Mouse (Mus musculus) neural tube, embryonic 15.5 days (tissue): ENCODE results near the gene Hcar1. TPM values are rescaled to one million over a fixed set of nuclear protein-coding genes. Genes with fewer than 3 reads are reported as not detected.

Experiments used
- ATAC-seq: fragments of 200-750 bp; cut with Nextera tagmentation; 2 replicates; pipeline ENCODE4 v1.8.0; 2017; ENCODE audit warnings: mild to moderate bottlenecking, moderate TSS enrichment, moderate library complexity; ENCODE audit not compliant: low FRiP score
- H3K27ac ChIP-seq: fragments of 300-500 bp; sonication (generic); replicated peaks from 2 replicates; pipeline ENCODE4 v1.5.1; 2015; ENCODE audit warnings: mild to moderate bottlenecking, inconsistent platforms
- H3K27me3 ChIP-seq: fragments of 300-500 bp; sonication (generic); replicated peaks from 2 replicates; pipeline ENCODE4 v1.6.1; 2015; ENCODE audit warnings: inconsistent platforms
- H3K36me3 ChIP-seq: fragments of 300-500 bp; sonication (generic); 2 replicates; pipeline ENCODE4 v1.6.1; 2015; ENCODE audit warnings: inconsistent platforms
- H3K4me1 ChIP-seq: fragments of 300-500 bp; sonication (generic); 2 replicates; pipeline ENCODE4 v1.6.1; 2015; ENCODE audit warnings: inconsistent platforms
- H3K4me2 ChIP-seq: fragments of 300-500 bp; sonication (generic); 2 replicates; pipeline ENCODE4 v1.6.1; 2015; ENCODE audit warnings: inconsistent platforms, mild to moderate bottlenecking, moderate library complexity
- H3K4me3 ChIP-seq: fragments of 300-500 bp; sonication (generic); replicated peaks from 2 replicates; pipeline ENCODE4 v1.5.1; 2015; ENCODE audit warnings: mild to moderate bottlenecking, inconsistent platforms
- H3K9ac ChIP-seq: fragments of 300-500 bp; sonication (generic); replicated peaks from 2 replicates; pipeline ENCODE4 v1.6.1; 2015; ENCODE audit warnings: mild to moderate bottlenecking, inconsistent platforms
- H3K9me3 ChIP-seq: fragments of 300-500 bp; sonication (generic); replicated peaks from 2 replicates; pipeline ENCODE4 v1.6.1; 2016; ENCODE audit warnings: inconsistent platforms
- WGBS: fragments of 180-500 bp; shearing (Covaris S2); methylation state at CpG from one replicate; pipeline ENCODE4 v1.1.7; 2015; ENCODE audit warnings: mixed read lengths; 5-methylcytosine and 5-hydroxymethylcytosine counted together
- polyA plus RNA-seq: library from polyadenylated mRNA; unstranded; fragments of >200 nt; fragmentation: Nextera tagmentation; extraction: Ambion mirVana; gene quantifications from 2 replicates; pipeline ENCODE4 v1.2.1, GENCODE M21; 2015

Gene Hcar1
- polyA plus RNA-seq, 1 experiment from 2014 or later, result 0.49 TPM

DNA sequence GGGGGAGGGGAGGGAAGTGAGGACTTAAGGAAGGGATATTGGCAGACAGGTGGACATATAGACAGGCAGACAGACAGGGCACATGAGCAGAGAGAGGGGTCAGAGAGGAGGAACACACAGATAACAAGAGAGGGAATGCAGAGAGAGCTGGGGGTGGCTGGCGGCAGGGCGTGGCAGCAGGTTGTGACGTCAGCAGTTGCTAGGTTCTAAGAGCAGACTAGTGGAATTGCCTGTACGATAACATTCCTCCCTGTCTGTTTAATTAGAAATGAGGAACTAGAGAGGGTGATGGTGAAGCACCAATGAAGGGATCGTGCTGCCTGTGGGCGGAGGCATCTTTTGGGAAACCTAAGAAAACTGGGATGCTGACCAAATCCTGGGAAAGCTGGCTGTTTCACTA is 11.8 kb upstream of the Hcar1 start:
- no peak overlapping the region for H3K4me2 ChIP-seq
- no peak overlapping the region for H3K9ac ChIP-seq
- no peak overlapping the region for H3K4me3 ChIP-seq
- no peak overlapping the region for H3K27ac ChIP-seq
- H3K4me1 ChIP-seq, result no peaks in the 10 kb centered on the region
- H3K36me3 ChIP-seq, result no peaks in the 10 kb centered on the region
- no peaks in the 10 kb centered on the region for H3K27me3 ChIP-seq
- ATAC-seq, result no peak
- H3K9me3 ChIP-seq, result no peaks in the 10 kb centered on the region
- 58% methylated on average over 6 of the region's 6 CpGs for WGBS

DNA sequence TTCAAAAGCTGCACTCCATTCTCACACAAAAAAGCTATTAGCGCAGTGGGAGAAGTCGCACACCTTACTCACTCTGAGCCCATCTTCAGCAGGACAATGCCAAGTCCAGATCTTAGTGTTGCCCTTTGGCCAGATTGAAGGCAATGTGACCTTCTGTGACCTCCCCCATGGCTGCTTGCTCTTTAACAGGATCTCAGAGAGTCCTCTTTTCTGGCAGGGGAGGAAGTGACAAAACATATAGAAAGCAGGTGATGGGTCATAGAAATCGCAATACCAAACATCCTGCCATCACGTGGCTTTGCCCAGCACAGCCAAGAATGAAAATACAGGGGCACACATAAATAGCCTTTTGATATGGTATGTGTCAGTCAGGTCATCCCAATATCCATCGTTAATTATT is 11.2 kb upstream of the Hcar1 start:
- Histone ChIP-seq H3K4me3 (no peak overlapping the region), H3K27ac (no peak overlapping the region), H3K4me1 (no peaks in the 10 kb centered on the region), H3K9me3 (no peaks in the 10 kb centered on the region), H3K9ac (no peak overlapping the region), H3K27me3 (no peaks in the 10 kb centered on the region), H3K36me3 (no peaks in the 10 kb centered on the region), H3K4me2 (no peak overlapping the region)
- WGBS, result 78% methylated on average over 5 of the region's 5 CpGs
- no peak for ATAC-seq

DNA sequence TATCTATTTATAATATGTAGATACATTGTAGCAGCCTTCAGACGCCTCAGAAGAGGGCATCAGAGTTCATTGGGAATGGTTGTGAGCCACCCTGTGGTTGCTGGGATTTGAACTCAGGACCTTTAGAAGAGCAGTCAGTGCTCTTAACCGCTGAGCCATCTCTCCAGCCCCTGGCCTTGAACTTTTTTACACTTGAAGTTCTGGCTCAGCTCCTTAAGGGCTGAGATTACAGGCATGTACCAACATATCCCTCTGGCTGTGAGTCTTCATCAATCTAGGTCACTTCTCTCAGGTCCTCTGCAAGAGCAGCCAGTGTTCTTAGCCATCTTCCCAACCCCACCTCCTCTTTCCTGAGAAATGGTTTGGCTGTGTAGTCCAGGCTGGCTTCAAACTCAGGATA is 10.5 kb upstream of the Hcar1 start:
- Histone ChIP-seq H3K4me3 (no peak overlapping the region), H3K9me3 (no peaks in the 10 kb centered on the region), H3K4me2 (no peak overlapping the region), H3K9ac (no peak overlapping the region), H3K27me3 (no peaks in the 10 kb centered on the region), H3K4me1 (no peaks in the 10 kb centered on the region), H3K36me3 (no peaks in the 10 kb centered on the region), H3K27ac (no peak overlapping the region)
- no peak for ATAC-seq
- WGBS, result 79% methylated on average over 2 of the region's 2 CpGs

DNA sequence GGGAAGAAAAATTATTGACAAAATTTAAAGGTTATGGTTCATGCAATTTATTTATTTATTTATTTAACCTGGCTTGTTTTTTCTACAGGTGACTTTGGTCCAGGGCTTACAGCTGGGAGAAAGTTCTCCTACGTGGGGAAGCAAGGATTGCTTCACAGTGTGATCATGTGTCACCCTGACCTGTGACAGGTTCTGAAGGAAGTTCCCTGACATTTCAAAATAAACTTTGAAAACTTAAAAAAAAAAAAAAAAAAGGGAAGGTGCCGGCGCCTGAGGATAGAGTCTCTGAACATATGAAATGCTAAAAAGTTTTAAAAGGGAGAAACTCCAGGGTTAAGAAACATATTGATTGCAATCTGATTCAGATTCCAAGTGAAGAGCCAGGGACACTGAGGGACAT is 6.5 kb upstream of the Hcar1 start:
- WGBS, result 77% methylated on average over 3 of the region's 3 CpGs
- H3K4me2 ChIP-seq, result no peak overlapping the region
- no peak overlapping the region for H3K4me3 ChIP-seq
- no peak overlapping the region for H3K9ac ChIP-seq
- H3K4me1 ChIP-seq, result no peaks in the 10 kb centered on the region
- no peaks in the 10 kb centered on the region for H3K9me3 ChIP-seq
- no peaks in the 10 kb centered on the region for H3K27me3 ChIP-seq
- no peaks in the 10 kb centered on the region for H3K36me3 ChIP-seq
- no peak for ATAC-seq
- no peak overlapping the region for H3K27ac ChIP-seq

DNA sequence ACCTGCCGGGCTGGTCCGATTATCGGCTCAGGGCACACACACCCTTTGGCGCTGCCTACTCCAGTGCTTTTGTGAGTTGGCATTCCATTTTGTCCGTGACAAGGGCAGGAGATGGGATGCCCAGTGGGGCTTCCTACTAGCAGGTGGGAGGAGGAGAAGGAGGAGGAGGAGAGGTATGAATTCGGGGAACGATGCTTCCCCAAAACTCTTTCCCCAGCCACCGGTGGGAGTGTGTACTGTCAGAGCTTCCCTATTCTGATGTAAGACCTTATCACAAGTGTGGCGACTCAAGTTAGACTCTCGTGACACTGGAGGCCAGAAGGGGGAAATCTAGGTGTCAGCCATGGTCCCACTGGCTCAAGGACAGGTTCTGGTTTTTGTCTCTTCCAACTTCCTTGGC is 4.5 kb upstream of the Hcar1 start:
- 82% methylated on average over 10 of the region's 10 CpGs for WGBS
- Histone ChIP-seq H3K9me3 (no peaks in the 10 kb centered on the region), H3K27ac (no peak overlapping the region), H3K4me2 (no peak overlapping the region), H3K27me3 (no peaks in the 10 kb centered on the region), H3K36me3 (no peaks in the 10 kb centered on the region), H3K4me3 (no peak overlapping the region), H3K4me1 (no peaks in the 10 kb centered on the region), H3K9ac (no peak overlapping the region)
- no peak for ATAC-seq

DNA sequence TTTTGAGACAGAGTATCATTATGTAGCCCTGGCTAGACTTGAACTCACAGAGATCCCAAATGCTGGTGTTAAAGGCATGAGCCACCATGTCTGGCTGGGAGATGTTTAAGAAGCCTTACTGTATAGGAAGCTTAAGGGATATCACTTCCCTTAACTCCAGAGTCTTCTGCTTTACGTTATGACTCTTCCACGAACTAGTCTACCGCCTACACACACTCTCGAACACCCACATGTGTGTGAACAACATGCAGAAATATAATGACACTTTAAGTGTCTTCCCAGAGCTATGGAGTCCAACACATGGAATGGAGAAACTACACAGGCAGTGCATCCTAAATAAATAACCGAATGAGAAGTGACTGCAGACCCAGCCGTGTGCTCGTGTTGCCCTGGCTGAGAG is 4.1 kb upstream of the Hcar1 start:
- Histone ChIP-seq H3K4me1 (no peaks in the 10 kb centered on the region), H3K27ac (no peak overlapping the region), H3K4me3 (no peak overlapping the region), H3K4me2 (no peak overlapping the region), H3K27me3 (no peaks in the 10 kb centered on the region), H3K9me3 (no peaks in the 10 kb centered on the region), H3K9ac (no peak overlapping the region), H3K36me3 (no peaks in the 10 kb centered on the region)
- ATAC-seq, result no peak
- whole genome bisulfite sequencing, result 79% methylated on average over 7 of the region's 7 CpGs

DNA sequence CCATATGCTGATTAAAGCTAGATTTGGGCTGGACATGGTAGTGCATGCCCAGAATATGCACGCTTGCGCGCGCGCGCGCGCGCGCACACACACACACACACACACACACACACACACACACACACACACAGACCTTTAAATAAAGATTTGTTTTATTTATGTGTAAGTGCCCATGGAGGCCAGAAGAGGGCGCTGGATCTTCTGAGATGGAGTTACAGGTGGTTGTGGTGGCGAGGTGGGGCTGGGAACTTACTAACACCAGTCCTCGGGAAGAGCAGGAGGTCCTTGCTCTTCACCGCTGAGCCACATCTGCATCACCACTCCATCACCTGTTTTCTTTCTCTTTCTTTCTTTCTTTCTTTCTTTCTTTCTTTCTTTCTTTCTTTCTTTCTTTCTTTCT is 958 bp upstream of the Hcar1 start:
- ATAC-seq, result no peak
- Histone ChIP-seq H3K4me2 (no peak overlapping the region), H3K27ac (no peak overlapping the region), H3K36me3 (no peaks in the 10 kb centered on the region), H3K9me3 (no peaks in the 10 kb centered on the region), H3K27me3 (no peaks in the 10 kb centered on the region), H3K9ac (no peak overlapping the region), H3K4me1 (no peaks in the 10 kb centered on the region), H3K4me3 (no peak overlapping the region)
- whole genome bisulfite sequencing, result 80% methylated on average over 14 of the region's 14 CpGs

DNA sequence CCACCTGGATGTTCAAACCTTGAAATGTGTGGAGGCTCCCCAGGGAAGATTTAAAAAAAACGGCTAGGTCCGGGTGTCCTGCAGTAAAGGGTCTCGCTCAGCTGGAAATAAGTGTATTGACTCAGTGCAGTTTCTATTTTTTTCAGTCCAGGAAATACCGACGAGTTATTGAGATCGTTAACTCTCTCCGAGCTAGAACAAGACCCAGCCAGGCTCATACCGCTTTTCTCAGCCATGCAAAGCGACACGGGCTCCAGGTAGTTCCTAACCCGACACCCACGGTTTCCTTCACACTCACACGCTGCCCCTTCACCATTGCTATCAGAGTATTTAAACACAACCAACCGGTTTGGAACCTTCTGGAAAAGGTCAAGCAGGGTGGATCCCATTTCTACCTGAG is 1.8 kb downstream of the Hcar1 start:
- Histone ChIP-seq H3K4me3 (no peak overlapping the region), H3K9ac (no peak overlapping the region), H3K9me3 (no peaks in the 10 kb centered on the region), H3K4me1 (no peaks in the 10 kb centered on the region), H3K27me3 (no peaks in the 10 kb centered on the region), H3K4me2 (peak overlapping the region; percentile 27), H3K27ac (no peak overlapping the region), H3K36me3 (no peaks in the 10 kb centered on the region)
- no peak for ATAC-seq
- 62% methylated on average over 14 of the region's 14 CpGs for WGBS

DNA sequence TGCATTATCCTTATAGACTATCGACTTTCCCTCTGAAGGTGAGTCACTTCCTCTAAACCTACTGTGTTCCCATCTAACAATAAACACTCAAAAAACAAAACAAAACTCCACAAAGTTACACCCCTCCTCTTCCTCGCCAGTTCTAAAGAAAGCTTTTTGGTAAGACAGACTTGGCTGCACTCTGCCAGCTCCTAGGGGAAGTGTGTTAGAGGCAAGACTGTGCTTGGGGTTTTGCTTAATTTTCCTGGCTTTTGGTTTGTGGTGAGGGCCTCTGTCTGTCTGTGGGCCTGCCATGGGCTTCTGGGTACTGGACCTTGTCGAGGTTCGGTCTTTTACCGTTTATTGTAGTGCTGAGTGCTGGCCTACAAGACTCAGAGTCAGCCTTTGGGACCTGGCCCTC is 5.6 kb downstream of the Hcar1 start:
- Histone ChIP-seq H3K36me3 (no peaks in the 10 kb centered on the region), H3K9ac (no peak overlapping the region), H3K4me3 (no peak overlapping the region), H3K27me3 (no peaks in the 10 kb centered on the region), H3K4me1 (no peaks in the 10 kb centered on the region), H3K4me2 (no peak overlapping the region), H3K9me3 (no peaks in the 10 kb centered on the region), H3K27ac (no peak overlapping the region)
- no peak for ATAC-seq
- 90% methylated on average over 5 of the region's 5 CpGs for WGBS

DNA sequence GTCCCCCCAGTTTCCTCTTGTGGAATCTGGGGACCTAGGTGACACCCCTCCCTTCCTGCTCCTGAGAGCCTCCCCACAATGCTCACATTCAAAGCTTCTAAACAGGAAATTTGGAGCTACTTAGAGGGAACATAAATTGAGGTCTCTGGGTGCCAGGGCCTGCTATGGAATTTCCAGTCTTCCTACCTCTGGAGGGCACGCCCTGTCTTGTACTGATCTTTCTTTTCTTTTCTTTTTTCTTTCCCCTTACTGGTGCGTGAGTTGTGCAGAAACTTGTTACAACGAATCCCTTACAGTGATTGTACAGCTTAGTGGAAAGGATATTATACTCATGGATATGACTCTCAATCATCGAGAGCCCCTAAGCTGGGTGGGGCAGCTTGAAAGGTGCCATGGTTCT is 10.2 kb downstream of the Hcar1 start:
- Histone ChIP-seq H3K9ac (no peak overlapping the region), H3K4me1 (no peaks in the 10 kb centered on the region), H3K27me3 (no peaks in the 10 kb centered on the region), H3K27ac (no peak overlapping the region), H3K9me3 (no peaks in the 10 kb centered on the region), H3K4me2 (no peak overlapping the region), H3K36me3 (no peaks in the 10 kb centered on the region), H3K4me3 (no peak overlapping the region)
- no peak for ATAC-seq
- 90% methylated on average over 4 of the region's 4 CpGs for WGBS

DNA sequence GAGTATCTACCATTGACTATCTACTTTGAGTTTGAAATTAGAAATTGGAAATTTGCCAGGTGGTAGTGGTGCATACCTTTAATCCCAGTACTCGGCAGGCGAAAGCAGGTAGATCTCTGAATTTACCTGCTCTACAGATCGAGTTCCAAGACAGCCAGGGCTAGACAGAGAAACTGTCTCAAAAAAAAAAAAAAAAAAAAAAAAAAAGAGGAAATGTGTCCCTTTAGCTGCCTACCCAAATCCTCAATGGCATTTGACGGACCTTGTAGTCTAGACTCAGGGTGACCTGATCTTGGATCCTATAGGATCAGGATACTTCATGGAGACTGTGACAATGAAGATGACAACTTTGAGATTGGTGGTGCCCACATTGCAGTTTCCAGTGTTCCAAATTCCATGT is 13.4 kb downstream of the Hcar1 start:
- no peak overlapping the region for H3K4me3 ChIP-seq
- no peak overlapping the region for H3K27ac ChIP-seq
- H3K27me3 ChIP-seq, result no peaks in the 10 kb centered on the region
- H3K9me3 ChIP-seq, result no peaks in the 10 kb centered on the region
- H3K4me2 ChIP-seq, result no peak overlapping the region
- no peak overlapping the region for H3K9ac ChIP-seq
- H3K36me3 ChIP-seq, result no peaks in the 10 kb centered on the region
- WGBS, result 88% methylated on average over 4 of the region's 4 CpGs
- no peaks in the 10 kb centered on the region for H3K4me1 ChIP-seq
- no peak for ATAC-seq

DNA sequence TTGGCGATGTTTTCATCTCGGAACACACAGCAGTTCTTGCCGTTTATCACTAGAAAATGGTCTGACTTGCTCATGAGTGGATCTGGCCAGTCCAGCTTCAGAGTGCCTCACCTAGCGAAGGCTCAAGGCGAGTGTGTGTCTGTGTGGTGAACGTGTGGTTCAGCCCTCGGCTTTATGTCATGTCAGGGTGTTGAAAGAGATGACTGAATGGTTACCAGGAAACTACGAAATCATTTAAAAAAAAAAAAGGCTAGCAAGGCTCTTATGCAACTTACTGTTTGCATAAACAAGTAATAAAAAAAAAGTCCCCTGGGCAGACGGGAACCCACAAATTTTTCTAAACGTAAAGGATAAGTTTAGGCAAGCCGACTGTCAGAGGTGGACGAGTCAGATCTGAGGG is 14.5 kb downstream of the Hcar1 start, which contains the start of gene Hcar2:
Gene Hcar2 (minus strand): TSS at position 135 of the 400 bp plus-strand sequence.
- Histone ChIP-seq H3K27me3 (no peaks in the 10 kb centered on the region), H3K9me3 (no peaks in the 10 kb centered on the region), H3K9ac (no peak within 1 kb of the TSS), H3K4me2 (no peak within 1 kb of the TSS), H3K27ac (no peak within 1 kb of the TSS), H3K4me3 (no peak within 1 kb of the TSS), H3K4me1 (no peaks in the 10 kb centered on the region), H3K36me3 (no peaks in the 10 kb centered on the region)
- ATAC-seq, result no peak
- WGBS, result 75% methylated on average over 12 of the region's 12 CpGs

DNA sequence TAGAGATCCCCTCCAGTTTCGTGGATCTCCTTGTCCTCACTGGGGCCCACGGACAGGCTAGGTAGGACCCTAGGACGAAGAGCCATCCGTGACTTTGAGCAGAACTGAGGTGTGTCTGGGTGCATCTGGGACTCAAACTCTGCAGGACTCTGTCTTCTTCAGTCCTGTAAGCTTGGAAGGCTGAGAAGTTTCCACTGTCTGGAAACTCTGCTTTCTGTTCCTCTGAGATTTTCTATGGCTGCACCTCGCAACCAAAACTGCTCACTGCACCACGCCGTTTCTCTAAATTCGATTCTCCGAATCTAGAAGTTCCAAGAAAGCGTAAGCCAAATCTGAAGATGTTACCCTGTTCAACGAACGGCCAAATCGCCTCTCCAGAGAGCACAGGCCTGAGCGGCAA is 15.9 kb downstream of the Hcar1 start:
- no peaks in the 10 kb centered on the region for H3K9me3 ChIP-seq
- no peaks in the 10 kb centered on the region for H3K4me1 ChIP-seq
- H3K4me2 ChIP-seq, result no peak overlapping the region
- no peak overlapping the region for H3K27ac ChIP-seq
- H3K36me3 ChIP-seq, result no peaks in the 10 kb centered on the region
- H3K9ac ChIP-seq, result no peak overlapping the region
- no peaks in the 10 kb centered on the region for H3K27me3 ChIP-seq
- no peak for ATAC-seq
- H3K4me3 ChIP-seq, result no peak overlapping the region
- WGBS, result 93% methylated on average over 14 of the region's 14 CpGs
